ENCODE assay signal across 16 mouse cellular contexts in genomic region chr2:37423671-37424070, GRCm38 (mm10). TPM values are rescaled to one million over a fixed set of nuclear protein-coding genes. Genes with fewer than 3 reads are reported as not detected.
DNase-seq lines count a peak whose midpoint lies in the region; ATAC-seq and TF ChIP-seq lines count a peak whose summit lies in the region.
"Had no signal": no experiment of that assay in that cellular context is flagged by ENCODE, and none has a peak within 500 bp of the region (broad histone marks: within the 10 kb centered on the region; RNA-seq: fewer than 3 reads in every experiment).

No protein-coding gene starts in this region.

- H3K27ac ChIP-seq in liver, embryonic 15.5 days (replicated peaks) = no peak overlapping the region
- no peak overlapping the region for H3K27ac ChIP-seq in CH12.LX (ENCODE audit: insufficient read depth, low read depth)
- no peak overlapping the region for H3K27ac ChIP-seq in embryonic facial prominence, embryonic 10.5 days (replicated peaks)

- H3K9ac ChIP-seq in liver, embryonic 15.5 days = no peak overlapping the region
- H3K9ac ChIP-seq in CH12.LX (ENCODE audit: insufficient read depth, low read depth) = no peak overlapping the region
- H3K9ac ChIP-seq: stomach, embryonic 15.5 days had no signal

- 42% methylated on average over 3 of the region's 3 CpGs for WGBS in liver, embryonic 15.5 days (ENCODE audit: insufficient replicate concordance)
- 65% methylated on average over 3 of the region's 3 CpGs for WGBS in embryonic facial prominence, embryonic 10.5 days

- peaks cover 28% of the 10 kb centered on the region for H3K4me1 ChIP-seq in liver, embryonic 15.5 days (replicated peaks)
- peaks cover 0 to 43% of the 10 kb centered on the region in 2 experiments; a peak in 2 of 4 replicates for H3K4me1 ChIP-seq in CH12.LX (ENCODE audit: control insufficient read depth in 1 of 2, insufficient read depth in 2 of 2)
- peaks cover 16% of the 10 kb centered on the region for H3K4me1 ChIP-seq in embryonic facial prominence, embryonic 10.5 days
- H3K4me1 ChIP-seq: heart, embryonic 12.5 days had no signal

- H3K9me3 ChIP-seq in liver, embryonic 15.5 days (replicated peaks) = no peaks in the 10 kb centered on the region
- H3K9me3 ChIP-seq in CH12.LX (replicated peaks; ENCODE audit: low read length) = no peaks in the 10 kb centered on the region
- H3K9me3 ChIP-seq in embryonic facial prominence, embryonic 10.5 days = no peaks in the 10 kb centered on the region
- H3K9me3 ChIP-seq: embryonic facial prominence, embryonic 15.5 days; heart, embryonic 12.5 days; limb, embryonic 10.5 days; stomach, embryonic 15.5 days had no signal

- no peak for DNase-seq in liver
- DNase-seq in A20 (ENCODE audit: low read depth, low spot score) = peak; percentile 56
- peak; percentile 44 for DNase-seq in CH12.LX (ENCODE audit: extremely low read depth)
- DNase-seq in embryonic facial prominence, embryonic 10.5 days (ENCODE audit: low spot score) = no peak
- no peak for DNase-seq in thymus, postnatal 36 days
- no peak for DNase-seq in embryo, embryonic 11 days
- DNase-seq: adrenal gland, postnatal 10 days; gastrocnemius, postnatal 14 days; heart, postnatal 4 days; lung, adult 2 months; thymus, postnatal 25 days had no signal

- no peak overlapping the region for H3K4me3 ChIP-seq in liver, embryonic 15.5 days (replicated peaks)
- H3K4me3 ChIP-seq in CH12.LX (replicated peaks in 1 of 3; ENCODE audit: low read depth in 2 of 3, low read length in 2 of 3, poor library complexity in 1 of 3) = no peak overlapping the region
- 0 out of 2 replicates have a peak overlapping the region, but pooled peaks have one; percentile 95 for H3K4me3 ChIP-seq in embryonic facial prominence, embryonic 10.5 days

- H3K79me2 ChIP-seq in CH12.LX (replicated peaks; ENCODE audit: control insufficient read depth, extremely low read depth, insufficient read depth, poor library complexity, severe bottlenecking) = peaks cover 30% of the 10 kb centered on the region

- no peak for TF ChIP-seq RAD21 in CH12.LX (IDR thresholded peaks at IDR 0.05; ENCODE audit: low read depth, low read length)

- H3K4me2 ChIP-seq in liver, embryonic 15.5 days = peak overlapping the region; percentile 23
- no peak overlapping the region for H3K4me2 ChIP-seq in CH12.LX (ENCODE audit: insufficient read depth, low read depth, poor library complexity, severe bottlenecking)

- TF ChIP-seq EP300 in CH12.LX (IDR thresholded peaks at IDR 0.05; ENCODE audit: low read length) = no peak

- in situ Hi-C loops in CH12.LX (cut with MboI; ENCODE audit: low pct_ligation_motif_present, low pct_unique_long_range_greater_than_20kb, low sequenced_read_pairs) = no loop called here

- TF ChIP-seq POLR2A in CH12.LX (IDR thresholded peaks at IDR 0.05; ENCODE audit: low read depth, low read length) = no peak

- H3K27me3 ChIP-seq in liver, embryonic 15.5 days = no peaks in the 10 kb centered on the region
- no peaks in the 10 kb centered on the region for H3K27me3 ChIP-seq in CH12.LX (replicated peaks)
- H3K27me3 ChIP-seq in embryonic facial prominence, embryonic 10.5 days (replicated peaks; ENCODE audit: low read depth, poor library complexity, severe bottlenecking) = no peaks in the 10 kb centered on the region
- H3K27me3 ChIP-seq: embryonic facial prominence, embryonic 15.5 days; heart, embryonic 12.5 days; stomach, embryonic 15.5 days had no signal

- TF ChIP-seq CTCF in CH12.LX (conservative IDR thresholded peaks at IDR 0.05 in 1 of 2, IDR thresholded peaks at IDR 0.05 in 1 of 2; ENCODE audit: low read depth in 2 of 2, low read length in 2 of 2) = no peak

- dilution Hi-C loops in CH12.LX (cut with MboI; ENCODE audit: extremely low pct_ligation_motif_present, extremely low pct_unique_long_range_greater_than_20kb, low sequenced_read_pairs) = no loop called here

- peaks cover 6% of the 10 kb centered on the region for H3K36me3 ChIP-seq in liver, embryonic 15.5 days (replicated peaks)
- H3K36me3 ChIP-seq in CH12.LX (replicated peaks in 1 of 2; ENCODE audit: control insufficient read depth in 1 of 2, insufficient read depth in 1 of 2, low read length in 1 of 2) = peaks cover 6 to 15% of the 10 kb centered on the region in 2 experiments
- H3K36me3 ChIP-seq in embryonic facial prominence, embryonic 10.5 days (replicated peaks) = peaks cover 35% of the 10 kb centered on the region

- ATAC-seq in liver, embryonic 15.5 days (ENCODE audit: insufficient read depth) = no peak

TF ChIP-seq in CH12.LX, 34 proteins besides CTCF, POLR2A, EP300 and RAD21:
- TF ChIP-seq NRF1 (IDR thresholded peaks at IDR 0.05; ENCODE audit: low read depth, low read length) = no peak
- TF ChIP-seq USF2 (conservative IDR thresholded peaks at IDR 0.05; ENCODE audit: low read depth, low read length) = no peak
- no peak for TF ChIP-seq NELFE (IDR thresholded peaks at IDR 0.05; ENCODE audit: low read depth, low read length)
- no peak for TF ChIP-seq MXI1 (IDR thresholded peaks at IDR 0.05; ENCODE audit: low read depth, low read length)
- TF ChIP-seq ZC3H11A (IDR thresholded peaks at IDR 0.05; ENCODE audit: low read depth, low read length) = no peak
- no peak for TF ChIP-seq RCOR1 (conservative IDR thresholded peaks at IDR 0.05; ENCODE audit: low read depth, low read length)

RNA-seq across cellular contexts. Expression of gene Rc3h2, which starts 1.0 kb away (rescaled TPM):
- polyA plus RNA-seq in liver, embryonic 15.5 days (2015; fragmentation: Nextera tagmentation; extraction: Ambion mirVana) = 3.8 and 5.3 TPM in 2 replicates
- total RNA-seq in CH12.LX (2012; rRNA removed) = 6.2 and 8.0 TPM in 2 replicates
- 7.9 and 10.1 TPM in 2 replicates for total RNA-seq in CH12.LX (2014; rRNA removed)
- 4.2 and 5.7 TPM in 2 replicates for polyA plus RNA-seq in CH12.LX (2012; ENCODE audit: insufficient read length, low read depth)
- 18.9 and 20.1 TPM in 2 replicates for polyA plus RNA-seq in embryonic facial prominence, embryonic 10.5 days (2016; fragmentation: Nextera tagmentation; extraction: Ambion mirVana)

RNA-seq across cellular contexts. Expression of gene Zbtb26, which starts 19.3 kb away (rescaled TPM):
- 1.5 and 1.6 TPM in 2 replicates for polyA plus RNA-seq in liver, embryonic 15.5 days (2015; fragmentation: Nextera tagmentation; extraction: Ambion mirVana)
- total RNA-seq in CH12.LX (2012; rRNA removed) = 7.4 and 7.5 TPM in 2 replicates
- total RNA-seq in CH12.LX (2014; rRNA removed) = 6.3 and 6.8 TPM in 2 replicates
- polyA plus RNA-seq in CH12.LX (2012; ENCODE audit: insufficient read length, low read depth) = 3.9 and 4.1 TPM in 2 replicates
- 10.3 and 12.1 TPM in 2 replicates for polyA plus RNA-seq in embryonic facial prominence, embryonic 10.5 days (2016; fragmentation: Nextera tagmentation; extraction: Ambion mirVana)

RNA-seq across cellular contexts. Expression of gene Zbtb6, which starts 19.3 kb away (rescaled TPM):
- polyA plus RNA-seq in liver, embryonic 15.5 days (2015; fragmentation: Nextera tagmentation; extraction: Ambion mirVana) = 2.5 TPM in 2 replicates
- total RNA-seq in CH12.LX (2012; rRNA removed) (6.7 and 9.6 TPM in 2 replicates), CH12.LX (2014; rRNA removed) (23.3 and 26.3 TPM in 2 replicates)
- polyA plus RNA-seq in CH12.LX (2012; ENCODE audit: insufficient read length, low read depth) = 6.2 and 9.2 TPM in 2 replicates
- 5.5 and 6.2 TPM in 2 replicates for polyA plus RNA-seq in embryonic facial prominence, embryonic 10.5 days (2016; fragmentation: Nextera tagmentation; extraction: Ambion mirVana)

RNA-seq across cellular contexts. Expression of gene Rabgap1, which starts 19.4 kb away (rescaled TPM):
- 6.1 and 6.3 TPM in 2 replicates for polyA plus RNA-seq in liver, embryonic 15.5 days (2015; fragmentation: Nextera tagmentation; extraction: Ambion mirVana)
- 17.5 and 19.4 TPM in 2 replicates for total RNA-seq in CH12.LX (2012; rRNA removed)
- 21.9 and 23.9 TPM in 2 replicates for total RNA-seq in CH12.LX (2014; rRNA removed)
- polyA plus RNA-seq in CH12.LX (2012; ENCODE audit: insufficient read length, low read depth) = 16.6 and 18.1 TPM in 2 replicates
- polyA plus RNA-seq in embryonic facial prominence, embryonic 10.5 days (2016; fragmentation: Nextera tagmentation; extraction: Ambion mirVana) = 45.4 and 47.8 TPM in 2 replicates

Comparison
In these comparisons a context has a peak if more than half of its experiments do, and no peak if none do; other contexts are left out.
1. DNase-seq: peak in A20 (single experiment) and CH12.LX (single experiment); none in liver (single experiment), embryonic facial prominence, embryonic 10.5 days (single experiment), thymus, postnatal 36 days (0 of 2) and embryo, embryonic 11 days (single experiment).